Mouse (Mus musculus): ENCODE data around the gene Pawr.

Gene Pawr

DNA sequence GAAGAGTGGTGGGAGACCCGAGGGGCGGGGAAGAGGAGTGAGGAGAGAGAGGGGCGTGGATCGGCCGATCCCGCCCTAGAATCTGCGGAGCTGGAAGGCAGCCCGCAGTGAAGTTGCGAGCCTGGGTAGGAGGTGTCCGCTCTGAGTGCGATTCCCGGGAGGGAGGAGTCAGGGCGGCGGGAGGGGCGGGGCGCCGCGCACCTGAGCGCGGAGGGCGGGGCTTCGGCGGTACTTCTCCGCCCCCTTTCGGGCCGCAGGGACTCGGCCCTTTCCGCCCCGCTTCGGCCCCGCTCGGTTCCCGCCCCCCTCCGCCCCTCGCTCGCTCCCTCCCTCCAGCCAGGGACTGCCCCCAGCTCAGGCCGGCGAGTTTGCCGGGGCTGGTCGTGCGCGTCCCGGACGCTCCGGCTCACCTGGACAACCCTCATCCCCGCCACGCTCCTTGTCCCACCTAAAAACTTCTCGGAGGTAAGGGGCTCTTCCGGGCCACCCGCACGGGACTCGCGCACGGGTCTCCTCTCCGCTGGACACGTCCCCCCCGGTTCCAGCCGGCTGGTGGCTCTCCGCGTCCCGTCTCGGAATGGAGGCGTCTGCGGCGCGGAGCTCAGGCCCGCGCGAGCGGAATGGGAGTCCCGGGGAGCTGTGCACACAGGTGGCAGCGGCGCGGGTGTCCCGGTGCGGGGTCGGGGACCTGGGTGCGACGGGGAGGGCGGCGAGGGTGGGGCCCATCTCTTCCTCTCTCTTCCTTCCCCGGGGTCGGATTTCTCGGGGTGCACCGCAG, at the start of gene Pawr:
Pawr (plus strand) TSS at position 338 of the 778 bp plus-strand sequence.
- DNase-seq (ENCODE audit: low read depth, low spot score), result peak; percentile 80

DNA sequence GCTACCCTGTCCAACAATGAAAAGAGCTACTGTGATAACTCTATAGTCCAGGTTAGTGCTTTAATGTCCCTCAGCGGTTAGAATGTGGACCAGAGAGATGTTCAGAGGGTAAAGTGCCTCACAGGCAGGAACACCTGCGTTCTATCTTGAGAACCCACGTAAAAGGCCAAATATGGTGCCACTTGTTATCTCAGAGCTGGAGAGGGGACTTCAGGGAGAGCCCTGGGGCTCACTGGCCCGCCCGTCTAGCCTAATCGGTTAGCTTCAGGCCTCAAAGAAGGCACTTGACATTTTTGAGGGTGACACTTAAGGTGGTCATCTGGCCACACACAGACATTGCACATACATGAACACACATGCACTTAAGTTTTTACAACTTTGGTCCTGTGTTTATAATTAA, 49.6 kb upstream of the Pawr start:
- DNase-seq (ENCODE audit: low read depth, low spot score), result no peak

DNA sequence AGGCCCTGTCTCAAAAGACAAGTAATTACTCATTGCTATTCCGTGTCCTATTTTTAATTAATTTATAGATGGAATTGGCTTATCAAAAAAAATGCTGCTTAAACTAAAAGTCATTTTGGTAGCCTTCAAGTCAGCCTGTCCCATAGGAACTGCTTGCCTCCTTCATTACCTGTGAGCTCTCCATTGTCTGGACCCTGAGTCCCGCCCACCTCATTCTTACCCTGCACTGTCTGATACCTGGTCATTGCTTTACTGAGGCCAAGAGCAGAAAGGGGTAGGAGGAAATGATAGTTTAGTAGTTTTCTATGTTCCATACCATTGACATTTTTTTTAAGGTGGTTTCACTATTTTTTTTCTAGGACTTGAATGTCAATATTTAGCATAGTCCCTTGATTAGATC, 48.5 kb upstream of the Pawr start:
- DNase-seq (ENCODE audit: low read depth, low spot score), result no peak

DNA sequence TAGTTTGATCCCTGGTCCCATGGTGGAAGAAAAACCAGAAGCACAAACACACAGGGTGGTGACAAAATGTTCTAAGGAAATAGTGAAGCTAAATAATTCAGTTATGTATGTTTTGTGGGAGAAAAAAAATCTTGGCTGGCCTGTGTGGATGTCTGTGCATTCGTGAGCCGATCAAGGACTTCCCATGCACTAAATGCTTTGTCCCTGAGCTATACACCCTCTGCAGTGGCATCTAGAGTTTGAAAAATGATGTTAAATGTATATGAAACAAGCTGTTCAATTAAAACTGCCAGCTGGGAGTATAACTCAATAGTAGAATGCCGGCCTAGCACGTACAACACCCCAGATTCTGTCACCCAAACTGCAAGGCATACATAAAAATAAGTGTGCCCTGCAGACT, 48.1 kb upstream of the Pawr start:
- no peak for DNase-seq (ENCODE audit: low read depth, low spot score)

DNA sequence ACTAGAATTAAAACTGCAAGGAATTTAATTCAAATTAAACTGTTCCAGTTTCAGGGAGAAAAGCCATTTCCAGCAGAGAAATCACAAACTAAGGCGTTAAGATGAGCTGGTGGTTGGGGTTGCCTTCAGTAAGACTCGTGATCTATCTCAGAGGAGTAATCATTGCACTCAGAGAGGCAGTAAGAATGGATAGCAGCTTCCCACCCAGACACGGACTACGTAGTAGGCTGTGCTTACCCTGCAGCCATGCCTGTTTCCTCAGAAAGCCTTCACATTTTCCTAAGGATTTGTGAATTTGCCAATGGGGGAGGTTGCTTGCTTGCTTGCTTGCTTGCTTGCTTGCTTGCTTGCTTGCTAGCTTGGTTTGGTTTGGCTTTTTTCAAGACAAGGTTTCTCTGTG, 47.5 kb upstream of the Pawr start:
- no peak for DNase-seq (ENCODE audit: low read depth, low spot score)

DNA sequence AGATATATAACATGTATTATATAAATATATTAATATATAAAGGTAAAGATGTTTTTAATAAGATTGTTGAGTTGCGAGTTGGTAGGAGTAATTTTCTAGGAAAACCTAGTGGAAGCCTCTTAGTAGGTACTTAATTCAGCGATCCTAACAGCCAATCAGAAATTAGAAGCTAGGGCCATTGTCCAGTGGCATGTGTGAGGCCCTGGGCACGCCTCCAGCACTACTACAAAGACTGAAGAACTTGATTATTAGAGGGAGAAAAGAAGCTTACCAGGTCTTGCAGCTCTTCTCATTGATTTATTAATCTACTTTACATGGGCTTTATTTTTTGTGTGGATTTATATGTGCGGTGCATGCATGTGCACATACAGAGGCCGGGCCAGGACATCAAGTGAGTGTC, 46.9 kb upstream of the Pawr start:
- no peak for DNase-seq (ENCODE audit: low read depth, low spot score)

DNA sequence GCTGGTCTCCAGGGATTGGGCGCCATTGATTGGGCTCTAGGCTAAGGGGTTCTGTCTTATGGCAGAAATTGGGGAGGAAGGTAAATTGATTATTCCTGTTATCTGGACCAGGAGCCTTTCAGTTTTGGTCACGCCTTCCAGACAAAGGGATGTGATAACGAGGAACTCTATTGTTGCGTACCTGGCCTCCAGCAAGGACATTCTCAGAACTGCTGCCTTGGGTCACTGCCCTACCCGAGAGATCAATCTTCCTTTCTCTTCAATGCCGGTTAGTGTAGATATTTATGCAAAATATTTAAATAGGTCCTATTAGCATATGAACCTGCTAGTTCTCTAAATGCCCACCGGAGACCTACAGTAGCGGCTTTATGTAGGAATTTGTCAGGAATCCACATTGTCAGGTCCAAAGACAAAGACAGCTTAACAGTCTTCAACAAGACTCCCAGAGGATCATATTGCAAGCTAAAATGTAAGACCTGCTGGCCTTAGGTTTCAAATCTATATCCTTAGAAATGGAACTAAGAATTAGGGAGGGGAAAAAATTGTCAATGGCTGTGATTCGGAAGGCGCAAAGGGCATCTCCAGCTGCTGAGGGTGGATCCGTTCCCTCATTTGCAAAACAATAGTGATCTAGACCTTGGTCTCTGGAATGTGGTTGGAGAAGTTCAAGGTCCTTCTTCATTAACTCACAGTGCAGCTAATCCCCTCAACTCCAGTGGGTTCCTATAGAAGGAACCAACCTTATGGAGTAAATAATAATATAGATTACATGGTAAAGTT, 45.1 kb upstream of the Pawr start:
- DNase-seq (ENCODE audit: low read depth, low spot score), result no peak

DNA sequence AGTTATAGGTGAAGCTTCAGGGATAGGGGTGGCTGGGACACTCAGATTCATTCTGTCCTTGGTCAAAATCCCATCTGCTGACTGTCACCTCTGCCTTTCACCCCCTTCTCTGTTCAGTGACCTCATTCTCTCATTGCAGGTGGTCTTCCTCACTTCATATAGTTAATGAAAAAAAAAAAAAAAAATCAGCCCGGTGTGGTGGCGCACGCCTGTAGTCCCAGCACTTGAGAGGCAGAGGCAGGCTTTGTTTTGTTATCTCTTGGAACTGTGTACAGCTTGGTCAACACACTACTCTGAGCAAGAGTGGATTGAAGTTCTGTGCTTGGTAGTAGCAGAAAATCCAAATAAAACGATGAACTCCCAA, 44.5 kb upstream of the Pawr start:
- DNase-seq (ENCODE audit: low read depth, low spot score), result no peak

DNA sequence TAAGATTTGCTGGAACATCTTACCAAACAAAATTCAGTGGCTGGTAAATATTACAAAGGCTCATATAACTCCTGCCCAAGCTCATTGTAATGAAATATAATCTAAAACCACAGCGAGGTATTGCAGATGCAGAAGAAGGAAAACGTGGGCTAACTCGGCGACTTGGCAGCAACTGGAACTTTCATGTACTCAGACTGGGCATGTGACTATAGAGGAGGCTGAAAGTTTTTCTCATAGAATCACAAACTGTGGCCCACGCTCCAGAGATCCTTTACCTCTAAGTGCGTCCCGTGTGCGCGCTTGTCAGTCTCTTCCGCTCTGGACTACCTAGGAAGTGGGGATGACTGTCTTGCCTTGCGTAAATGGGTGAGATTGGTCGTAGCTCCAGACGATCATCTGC, 41.9 kb upstream of the Pawr start:
- DNase-seq (ENCODE audit: low read depth, low spot score), result no peak

DNA sequence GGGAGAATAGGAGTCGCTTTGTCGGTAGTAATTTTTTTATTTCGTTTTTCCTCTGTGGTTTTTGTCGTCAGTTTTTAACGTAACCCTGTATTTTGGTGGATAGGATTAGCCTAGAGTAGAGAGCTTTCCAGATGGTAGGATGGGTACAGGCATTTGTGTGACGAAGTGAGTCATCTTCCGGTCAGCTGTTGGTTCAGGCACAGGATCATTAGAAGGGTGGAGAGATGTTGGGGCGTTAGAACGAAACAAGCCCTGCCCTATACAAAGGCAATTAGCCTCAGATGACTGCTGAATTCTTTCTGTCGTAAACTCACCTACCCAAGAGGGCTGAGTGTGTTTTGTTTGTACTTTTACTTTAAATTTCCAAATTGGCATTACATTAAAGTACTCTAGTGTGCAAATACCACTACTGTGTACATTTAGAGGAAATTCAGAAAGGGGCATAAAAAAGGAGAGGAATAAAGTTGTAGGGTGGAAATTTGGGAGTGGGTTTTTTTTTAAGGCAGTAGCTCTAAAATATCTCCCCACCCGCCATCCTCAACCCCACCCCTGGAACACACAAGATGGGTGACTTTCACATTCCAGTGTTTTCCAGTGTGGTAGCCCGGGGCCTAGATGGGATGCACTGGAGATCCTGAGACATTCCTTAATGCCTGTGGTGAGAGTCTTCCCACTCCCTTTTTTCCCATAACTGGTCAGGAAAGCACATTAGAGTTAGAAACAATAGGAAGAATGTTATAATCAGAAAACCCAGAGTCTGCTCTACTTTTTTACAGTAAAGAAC, 40.0 kb upstream of the Pawr start:
- no peak for DNase-seq (ENCODE audit: low read depth, low spot score)

DNA sequence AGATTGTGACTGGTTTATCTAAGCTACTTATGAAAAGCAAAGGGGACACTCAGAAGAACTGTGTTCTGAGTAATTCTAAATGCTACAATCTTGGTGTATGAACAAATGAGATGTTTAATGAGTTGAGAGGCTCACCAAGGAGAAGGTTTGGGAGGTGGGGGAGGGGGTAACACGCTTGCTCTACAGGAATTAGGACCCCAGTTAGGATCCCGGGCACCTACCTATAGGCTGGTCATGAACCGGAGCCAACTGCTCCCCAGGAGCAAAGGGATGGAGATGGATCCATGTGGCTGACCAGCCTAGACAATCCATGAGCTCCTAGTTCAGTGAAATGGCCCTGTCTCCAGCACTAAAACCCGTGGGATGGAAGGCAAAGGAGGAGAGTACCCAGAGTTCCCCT, 39.3 kb upstream of the Pawr start:
- DNase-seq (ENCODE audit: low read depth, low spot score), result no peak

DNA sequence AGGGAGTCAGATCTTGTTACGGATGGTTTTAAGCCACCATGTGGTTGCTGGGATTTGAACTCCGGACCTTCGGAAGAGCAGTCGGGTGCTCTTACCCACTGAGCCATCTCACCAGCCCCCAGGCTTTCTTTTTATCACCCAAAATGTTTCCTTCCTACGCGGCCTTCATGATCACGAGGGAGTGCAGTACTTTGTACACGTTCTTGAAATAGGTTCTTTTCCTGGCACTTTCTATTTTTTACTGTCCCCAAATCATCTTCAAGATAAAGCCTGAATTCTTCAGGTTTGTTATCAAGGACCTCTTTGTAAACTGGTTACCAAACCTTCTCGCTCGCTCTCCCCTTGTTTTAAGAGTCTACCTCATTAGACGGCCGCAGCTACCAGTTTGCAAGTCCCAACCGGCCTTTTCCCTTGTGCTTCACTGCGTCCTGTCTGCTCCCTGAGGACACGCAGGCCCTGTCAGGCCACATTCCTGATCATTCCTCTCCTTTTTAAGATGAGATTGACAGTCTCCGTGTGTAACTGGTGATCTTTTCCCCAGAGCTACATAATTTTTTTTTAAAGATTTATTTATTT, 38.2 kb upstream of the Pawr start:
- peak; percentile 16 for DNase-seq (ENCODE audit: low read depth, low spot score)

DNA sequence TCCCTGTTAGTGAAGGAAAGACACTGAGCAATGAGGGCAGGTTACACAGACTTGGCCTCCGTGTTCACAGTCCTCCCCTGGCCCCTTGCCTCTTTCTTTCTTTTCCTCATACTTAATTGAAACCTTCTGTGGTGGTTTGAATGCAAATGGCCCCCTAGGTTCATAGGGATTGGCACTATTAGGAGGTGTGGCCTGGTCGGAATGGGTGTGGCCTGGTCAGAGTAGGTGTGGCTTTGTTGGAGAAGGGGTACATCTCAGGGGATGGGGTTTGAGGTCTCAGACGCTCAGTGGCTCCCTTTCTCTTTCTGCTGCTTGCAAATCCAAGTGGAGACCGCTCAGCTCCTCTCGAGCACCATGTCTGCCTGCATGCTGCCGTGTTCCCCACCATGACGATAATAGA, 37.2 kb upstream of the Pawr start:
- no peak for DNase-seq (ENCODE audit: low read depth, low spot score)

DNA sequence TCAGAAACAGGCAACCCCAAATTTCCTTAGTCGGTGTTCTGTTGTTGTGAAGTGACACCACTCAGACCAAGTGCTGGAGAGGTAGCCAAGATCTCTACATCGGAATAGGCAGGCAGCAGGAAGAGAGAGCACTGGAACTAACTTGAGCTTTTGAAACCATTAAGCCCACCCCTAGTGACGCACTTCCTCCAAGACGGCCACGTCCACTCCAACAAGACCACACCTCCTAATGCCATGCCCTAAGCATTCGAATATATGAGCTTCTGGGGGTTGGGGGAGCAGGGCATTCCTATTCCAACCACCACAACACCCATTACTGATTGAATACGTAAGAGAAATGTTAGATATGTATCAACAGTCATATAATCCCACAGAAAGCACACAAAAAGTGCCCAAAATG, 35.5 kb upstream of the Pawr start:
- DNase-seq (ENCODE audit: low read depth, low spot score), result no peak

DNA sequence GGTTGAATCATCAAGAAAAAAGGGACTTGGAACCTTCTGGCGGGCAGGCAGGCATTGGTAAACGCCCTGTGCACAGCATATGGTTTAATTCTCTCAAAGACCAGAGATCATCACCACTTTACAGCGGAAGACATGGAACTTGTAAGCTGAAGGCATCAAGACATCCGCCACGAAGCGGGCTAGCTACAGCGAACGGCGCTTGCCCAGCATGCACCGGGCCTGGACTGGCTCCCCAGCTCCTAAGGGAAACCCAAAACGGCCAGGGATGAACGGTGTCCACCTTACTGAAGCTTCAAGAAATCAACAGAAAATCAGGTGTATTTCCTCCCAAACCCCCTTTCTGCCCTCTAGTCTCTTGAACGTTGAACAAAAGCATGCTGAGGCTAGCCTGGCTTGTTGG, 33.7 kb upstream of the Pawr start:
- no peak for DNase-seq (ENCODE audit: low read depth, low spot score)

DNA sequence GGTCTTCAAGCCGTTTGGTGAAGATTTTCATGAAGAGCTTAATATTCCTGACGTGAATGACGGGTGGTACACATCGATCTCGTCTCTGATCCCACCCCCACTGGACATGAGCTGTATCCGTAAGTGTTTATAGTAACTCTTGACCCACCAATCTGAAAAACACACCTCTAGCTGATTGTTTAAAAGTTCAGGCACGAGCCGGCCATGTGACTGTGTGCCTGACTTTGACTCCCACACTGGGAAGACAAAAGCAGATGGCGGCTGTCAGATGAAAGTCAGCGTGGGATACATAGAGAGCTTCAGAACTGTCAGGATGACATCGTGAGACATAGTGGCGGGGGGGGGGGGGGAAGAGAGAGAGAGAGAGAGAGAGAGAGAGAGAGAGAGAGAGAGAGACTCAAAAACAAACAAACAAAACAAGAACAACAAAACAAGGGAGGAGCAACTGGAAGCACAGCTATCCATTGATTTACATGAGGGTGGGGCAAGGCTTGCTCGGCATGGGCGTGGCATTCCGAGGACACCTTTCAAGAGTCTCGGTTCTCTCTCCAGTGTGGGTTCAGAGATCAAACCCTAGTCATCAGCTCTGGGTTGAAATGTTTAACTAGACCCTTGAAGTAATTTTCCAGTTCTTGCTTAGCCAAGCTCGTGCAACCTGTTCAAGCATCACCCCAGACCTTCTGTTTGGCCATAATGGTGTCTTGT, 32.9 kb upstream of the Pawr start:
- no peak for DNase-seq (ENCODE audit: low read depth, low spot score)

DNA sequence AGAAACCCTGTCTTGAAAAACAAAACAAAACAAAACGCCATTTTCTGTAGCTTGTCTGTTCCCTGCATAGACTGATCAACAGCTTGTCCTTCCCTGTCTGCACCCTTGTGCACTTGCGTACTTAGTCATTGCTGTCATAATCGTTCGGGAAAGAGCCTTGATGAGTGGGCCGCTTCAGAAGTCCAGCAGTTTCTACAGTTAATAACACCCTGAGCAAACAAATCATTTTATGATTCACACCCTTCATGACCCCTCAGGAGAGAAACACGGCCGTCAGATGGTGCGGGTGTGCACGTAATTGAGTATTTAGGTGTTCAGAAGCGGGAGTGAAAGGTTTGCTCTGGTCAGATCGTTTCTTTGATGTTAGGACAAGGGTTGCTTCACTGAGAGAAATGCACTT, 32.1 kb upstream of the Pawr start:
- DNase-seq (ENCODE audit: low read depth, low spot score), result no peak

DNA sequence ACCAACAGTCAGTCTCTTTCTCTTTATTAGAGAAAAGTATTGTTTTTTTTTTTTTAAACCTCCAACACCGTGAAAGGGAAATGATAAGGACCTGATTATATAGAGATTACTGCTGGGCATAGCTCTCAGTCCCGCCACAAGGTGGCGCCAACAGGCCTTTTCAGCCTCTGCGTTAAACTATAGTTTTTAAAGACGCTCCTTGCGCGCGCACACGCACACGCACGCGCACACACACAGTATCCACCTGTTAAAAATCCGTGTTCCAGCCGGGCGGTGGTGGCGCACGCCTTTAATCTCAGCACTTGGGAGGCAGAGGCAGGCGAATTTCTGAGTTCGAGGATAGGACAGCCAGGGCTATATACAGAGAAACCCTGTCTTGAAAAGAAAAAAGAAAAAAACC, 31.1 kb upstream of the Pawr start:
- DNase-seq (ENCODE audit: low read depth, low spot score), result peak; percentile 77

DNA sequence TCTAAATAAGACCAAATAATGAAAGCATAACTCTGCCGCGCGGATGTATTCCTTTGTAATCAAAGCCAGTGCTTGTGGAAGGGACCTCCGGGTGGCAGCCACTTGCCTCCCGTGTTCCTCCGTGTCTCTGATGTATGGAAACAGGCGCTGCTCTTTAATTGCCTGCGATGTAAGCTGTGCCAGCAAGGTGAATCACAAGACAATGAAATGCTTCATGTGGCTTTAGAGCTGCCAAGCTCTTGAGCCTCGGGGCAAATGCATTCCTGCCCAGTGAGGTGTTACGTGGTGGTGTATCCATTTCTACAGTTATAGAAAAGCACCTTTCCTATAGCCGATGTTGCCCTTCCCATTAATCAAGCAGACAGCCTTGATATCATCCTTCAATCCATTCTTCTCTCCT, 24.1 kb upstream of the Pawr start:
- DNase-seq (ENCODE audit: low read depth, low spot score), result no peak

DNA sequence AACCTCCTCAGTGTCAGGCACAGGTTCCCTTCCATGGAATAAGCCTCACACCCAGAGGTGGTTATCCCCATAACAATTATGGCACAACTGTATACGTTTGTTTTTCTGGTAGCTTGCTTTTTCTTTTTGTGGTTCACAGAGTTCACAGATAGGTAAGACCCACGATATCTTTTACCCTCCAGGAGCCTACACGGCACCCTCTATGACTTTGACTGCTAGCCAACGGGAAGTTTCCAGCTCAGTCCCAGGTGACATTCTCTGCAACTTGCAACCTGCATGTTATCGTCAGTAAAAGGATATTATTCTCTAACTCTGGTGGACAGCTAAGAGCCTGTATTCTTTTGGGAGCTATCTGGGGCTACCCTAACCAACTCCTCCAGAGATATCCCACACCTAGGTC, 21.7 kb upstream of the Pawr start:
- DNase-seq (ENCODE audit: low read depth, low spot score), result no peak

DNA sequence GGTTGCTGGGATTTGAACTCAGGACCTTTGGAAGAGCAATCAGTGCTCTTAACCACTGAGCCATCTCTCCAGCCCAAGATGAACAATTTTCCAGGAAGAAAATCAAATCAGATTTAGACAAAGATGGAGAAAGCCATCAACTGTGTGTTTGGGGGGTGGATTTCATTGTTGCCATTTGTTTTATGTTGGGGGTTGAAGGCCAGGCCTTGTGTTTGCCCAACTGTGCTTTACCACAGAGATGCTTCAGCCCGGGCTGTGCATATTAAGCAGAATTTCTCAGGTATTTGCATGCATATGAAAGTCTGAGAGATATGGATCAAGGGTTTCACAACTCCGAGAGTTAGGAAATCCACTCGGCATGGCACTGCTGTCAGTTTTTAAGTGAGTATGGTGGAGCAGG, 20.5 kb upstream of the Pawr start:
- DNase-seq (ENCODE audit: low read depth, low spot score), result no peak

DNA sequence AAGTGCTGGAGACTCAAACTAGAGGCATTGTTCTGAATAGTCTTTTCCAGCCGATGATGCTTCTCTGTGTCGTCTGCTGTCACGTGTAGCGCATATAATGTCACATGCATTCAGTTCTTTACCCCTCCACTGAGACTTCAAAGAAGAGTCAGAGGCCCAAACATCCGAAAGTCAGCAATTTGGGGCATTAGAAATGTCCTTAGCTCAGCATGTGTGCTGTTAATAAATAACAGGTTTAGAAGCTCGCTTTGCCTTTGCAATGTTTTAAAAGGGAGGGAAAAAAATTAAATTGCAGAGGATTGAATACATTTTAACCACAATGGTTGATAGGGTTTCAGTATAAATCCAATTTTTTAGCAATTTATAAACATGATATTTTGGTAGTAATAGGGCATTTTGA, 18.1 kb upstream of the Pawr start:
- no peak for DNase-seq (ENCODE audit: low read depth, low spot score)
